Mouse (Mus musculus) forebrain, postnatal 0 days (tissue): ENCODE results near the gene Bloc1s1. TPM values are rescaled to one million over a fixed set of nuclear protein-coding genes. Genes with fewer than 3 reads are reported as not detected.

ENCODE experiments used
- ATAC-seq: fragments of 200-750 bp; cut with Nextera tagmentation; 2 replicates; pipeline ENCODE4 v1.8.0; 2017; ENCODE audit warnings: mild to moderate bottlenecking, moderate library complexity
- DNase-seq: peaks from one replicate; pipeline ENCODE4 v3.0.0-alpha.2; 2015
- H3K27ac ChIP-seq: fragments of 300-500 bp; sonication (generic); 2 replicates; pipeline ENCODE4 v1.5.1; 2014; ENCODE audit warnings: low read depth, mild to moderate bottlenecking, antibody characterized with exemption, low read length, moderate library complexity, mixed read lengths
- H3K27me3 ChIP-seq: fragments of 300-500 bp; sonication (generic); 2 replicates; pipeline ENCODE4 v1.6.1; 2014; ENCODE audit warnings: mild to moderate bottlenecking, low read length, mixed read lengths; ENCODE audit not compliant: insufficient read depth
- H3K36me3 ChIP-seq: fragments of 300-500 bp; sonication (generic); 2 replicates; pipeline ENCODE4 v1.6.1; 2014; ENCODE audit warnings: mild to moderate bottlenecking, moderate library complexity; ENCODE audit not compliant: insufficient read depth
- H3K4me1 ChIP-seq: fragments of 300-500 bp; sonication (generic); 2 replicates; pipeline ENCODE4 v1.6.1; 2014; ENCODE audit warnings: antibody characterized with exemption; ENCODE audit not compliant: insufficient read depth
- H3K4me2 ChIP-seq: fragments of 300-500 bp; sonication (generic); 2 replicates; pipeline ENCODE4 v1.6.1; 2014; ENCODE audit warnings: low read depth, mild to moderate bottlenecking, moderate library complexity
- H3K4me3 ChIP-seq: fragments of 300-500 bp; sonication (generic); 2 replicates; pipeline ENCODE4 v1.5.1; 2014; ENCODE audit warnings: low read depth, low read length, mixed read lengths
- H3K9ac ChIP-seq: fragments of 300-500 bp; sonication (generic); 2 replicates; pipeline ENCODE4 v1.6.1; 2014; ENCODE audit warnings: mild to moderate bottlenecking
- H3K9me3 ChIP-seq: fragments of 300-500 bp; sonication (generic); 2 replicates; pipeline ENCODE4 v1.6.1; 2016; ENCODE audit warnings: low read length
- CTCF ChIP-seq: sonication (generic); IDR thresholded peaks from 2 replicates; pipeline ENCODE4 v1.5.1; 2016; ENCODE audit warnings: antibody characterized with exemption, control low read depth, low read depth
- WGBS: fragments of 180-500 bp; shearing (Covaris S2); extraction: QIAGEN DNeasy Blood & Tissue Kit; methylation state at CpG from one replicate; pipeline ENCODE4 v1.1.7; 2014; 5-methylcytosine and 5-hydroxymethylcytosine counted together
- polyA plus RNA-seq: library from polyadenylated mRNA; unstranded; fragments of >200 nt; fragmentation: Nextera tagmentation; extraction: Ambion mirVana; gene quantifications from 2 replicates; pipeline ENCODE4 v1.2.1, GENCODE M21; 2015
- total RNA-seq: library from RNA; depleted of rRNA; stranded (reverse); fragments of >200 nt; gene quantifications from 2 replicates; pipeline ENCODE4 v1.2.3, GENCODE M21; 2014

Gene Bloc1s1
- total and polyA plus RNA-seq, 2 experiments from 2014 or later: 120 to 246 TPM

- H3K4me3 ChIP-seq: no peak overlapping the region
- H3K4me1 ChIP-seq: no peaks in the 10 kb centered on the region
- DNase-seq: no peak
- 0 out of 2 replicates have a peak, but pooled peaks cover 7% of the 10 kb centered on the region for H3K36me3 ChIP-seq
- no peak overlapping the region for H3K4me2 ChIP-seq
- H3K27me3 ChIP-seq: no peaks in the 10 kb centered on the region
- H3K9me3 ChIP-seq: no peaks in the 10 kb centered on the region
- 88% methylated on average over 2 of the region's 2 CpGs for WGBS
- H3K9ac ChIP-seq: no peak overlapping the region
- no peak overlapping the region for H3K27ac ChIP-seq
- TF ChIP-seq CTCF: peak; percentile 37; the same call in 1 of the 2 replicates
- no peak for ATAC-seq
These were observed 8.3 kb downstream of the Bloc1s1 start for GRCm38 (mm10) chr10:128915550-128915949.

- ATAC-seq: no peak
- TF ChIP-seq CTCF: no peak
- Histone ChIP-seq H3K4me3 (no peak overlapping the region), H3K27ac (no peak overlapping the region; the same call in 1 of the 2 replicates), H3K9ac (no peak overlapping the region), H3K9me3 (no peaks in the 10 kb centered on the region), H3K27me3 (no peaks in the 10 kb centered on the region), H3K4me2 (no peak overlapping the region), H3K36me3 (0 out of 2 replicates have a peak, but pooled peaks cover 4% of the 10 kb centered on the region), H3K4me1 (no peaks in the 10 kb centered on the region)
- no peak for DNase-seq
- WGBS: 81% methylated on average over 12 of the region's 12 CpGs
These were observed 10.1 kb downstream of the Bloc1s1 start for GRCm38 (mm10) chr10:128913696-128914095.

- 4% methylated on average over 5 of the region's 5 CpGs for WGBS
- peak; percentile 95 for DNase-seq
- peak; percentile 62 for ATAC-seq
- no peaks in the 10 kb centered on the region for H3K9me3 ChIP-seq
- no peak overlapping the region for H3K4me2 ChIP-seq
- peak; percentile 98 for TF ChIP-seq CTCF
- peak overlapping the region; percentile 23; the same call in 1 of the 2 replicates for H3K27ac ChIP-seq
- 0 out of 2 replicates have a peak, but pooled peaks cover 4% of the 10 kb centered on the region for H3K36me3 ChIP-seq
- no peaks in the 10 kb centered on the region for H3K4me1 ChIP-seq
- H3K4me3 ChIP-seq: no peak overlapping the region
- no peak overlapping the region for H3K9ac ChIP-seq
- H3K27me3 ChIP-seq: no peaks in the 10 kb centered on the region
These were observed 10.6 kb downstream of the Bloc1s1 start for GRCm38 (mm10) chr10:128913219-128913618.

GRCm38 (mm10) chr10:128912791-128913190 is 11.0 kb downstream of the Bloc1s1 start:
- H3K4me3 ChIP-seq: no peak overlapping the region
- H3K9ac ChIP-seq: no peak overlapping the region
- H3K36me3 ChIP-seq: 0 out of 2 replicates have a peak, but pooled peaks cover 2% of the 10 kb centered on the region
- DNase-seq: no peak
- H3K9me3 ChIP-seq: no peaks in the 10 kb centered on the region
- TF ChIP-seq CTCF: no peak
- peak overlapping the region; percentile 23; the same call in 1 of the 2 replicates for H3K27ac ChIP-seq
- WGBS: 77% methylated on average over 4 of the region's 4 CpGs
- H3K4me2 ChIP-seq: no peak overlapping the region
- H3K27me3 ChIP-seq: no peaks in the 10 kb centered on the region
- ATAC-seq: no peak
- H3K4me1 ChIP-seq: no peaks in the 10 kb centered on the region

GRCm38 (mm10) chr10:128912268-128912667 is 11.6 kb downstream of the Bloc1s1 start:
- no peak for DNase-seq
- 83% methylated on average over 4 of the region's 4 CpGs for WGBS

GRCm38 (mm10) chr10:128911430-128911829 is 12.4 kb downstream of the Bloc1s1 start:
- WGBS: 91% methylated on average over 6 of the region's 6 CpGs
- no peaks in the 10 kb centered on the region for H3K9me3 ChIP-seq
- no peaks in the 10 kb centered on the region for H3K36me3 ChIP-seq
- ATAC-seq: no peak
- no peak for DNase-seq
- no peaks in the 10 kb centered on the region for H3K27me3 ChIP-seq
- H3K4me3 ChIP-seq: no peak overlapping the region
- H3K4me2 ChIP-seq: 0 out of 2 replicates have a peak overlapping the region, but pooled peaks have one; percentile 90
- H3K4me1 ChIP-seq: no peaks in the 10 kb centered on the region
- no peak for TF ChIP-seq CTCF
- H3K9ac ChIP-seq: no peak overlapping the region
- H3K27ac ChIP-seq: no peak overlapping the region

More at GRCm38 (mm10) chr10:128912268-128912667, 11.6 kb downstream of the Bloc1s1 start:
- Histone ChIP-seq H3K27me3 (no peaks in the 10 kb centered on the region), H3K9me3 (no peaks in the 10 kb centered on the region), H3K36me3 (no peaks in the 10 kb centered on the region), H3K4me1 (no peaks in the 10 kb centered on the region), H3K9ac (no peak overlapping the region), H3K4me3 (no peak overlapping the region), H3K4me2 (no peak overlapping the region), H3K27ac (no peak overlapping the region)
- TF ChIP-seq CTCF: no peak
- no peak for ATAC-seq

GRCm38 (mm10) chr10:128910066-128910841 is 13.6 kb downstream of the Bloc1s1 start:
- 3% methylated on average over 63 of the region's 66 CpGs for WGBS
- Histone ChIP-seq H3K36me3 (no peaks in the 10 kb centered on the region), H3K27ac (peak overlapping the region; percentile 40; the same call in 1 of the 2 replicates), H3K4me3 (peak overlapping the region; percentile 74), H3K27me3 (no peaks in the 10 kb centered on the region), H3K4me1 (no peaks in the 10 kb centered on the region), H3K4me2 (peak overlapping the region; percentile 90), H3K9me3 (no peaks in the 10 kb centered on the region), H3K9ac (peak overlapping the region; percentile 69)
- peak; percentile 55 for ATAC-seq
- TF ChIP-seq CTCF: no peak
- peak; percentile 54 for DNase-seq
